Mouse (Mus musculus): ENCODE measurements around the gene Mecom. TPM values are rescaled to one million over a fixed set of nuclear protein-coding genes. Genes with fewer than 3 reads are reported as not detected.

Mecom gene
- polyA plus RNA-seq, 1 experiment: 74.4 TPM

GRCm38 (mm10) chr3:30192294-30193007 is 355.4 kb downstream of the Mecom start:
- Histone ChIP-seq H3K4me3 (ENCODE audit: insufficient read depth, low read length) (no peak overlapping the region), H3K4me1 (ENCODE audit: control insufficient read depth, insufficient read depth, low read length) (peaks cover 3% of the 10 kb centered on the region; the same call in 1 of the 2 replicates), H3K27ac (ENCODE audit: insufficient read depth, low read length) (no peak overlapping the region)
- no peak for TF ChIP-seq CTCF (IDR thresholded peaks at IDR 0.05; ENCODE audit: borderline replicate concordance, insufficient read depth, low read length)
- no peak for TF ChIP-seq POLR2A (IDR thresholded peaks at IDR 0.05; ENCODE audit: low read depth, low read length)

GRCm38 (mm10) chr3:30189325-30189724 is 358.5 kb downstream of the Mecom start:
- no peak overlapping the region for H3K27ac ChIP-seq (ENCODE audit: insufficient read depth, low read length)
- no peak overlapping the region for H3K4me3 ChIP-seq (ENCODE audit: insufficient read depth, low read length)
- H3K4me1 ChIP-seq (ENCODE audit: control insufficient read depth, insufficient read depth, low read length): no peaks in the 10 kb centered on the region; the same call in 1 of the 2 replicates
- TF ChIP-seq CTCF (IDR thresholded peaks at IDR 0.05; ENCODE audit: borderline replicate concordance, insufficient read depth, low read length): no peak
- TF ChIP-seq POLR2A (IDR thresholded peaks at IDR 0.05; ENCODE audit: low read depth, low read length): no peak

- Histone ChIP-seq H3K4me1 (ENCODE audit: control insufficient read depth, insufficient read depth, low read length) (no peaks in the 10 kb centered on the region; the same call in 1 of the 2 replicates), H3K4me3 (ENCODE audit: insufficient read depth, low read length) (no peak overlapping the region), H3K27ac (ENCODE audit: insufficient read depth, low read length) (no peak overlapping the region)
- TF ChIP-seq POLR2A (IDR thresholded peaks at IDR 0.05; ENCODE audit: low read depth, low read length) (no peak), CTCF (IDR thresholded peaks at IDR 0.05; ENCODE audit: borderline replicate concordance, insufficient read depth, low read length) (no peak)
These were observed 359.9 kb downstream of the Mecom start for GRCm38 (mm10) chr3:30187812-30188469.

GRCm38 (mm10) chr3:30181807-30182481 is 365.9 kb downstream of the Mecom start:
- TF ChIP-seq POLR2A (IDR thresholded peaks at IDR 0.05; ENCODE audit: low read depth, low read length): no peak
- no peak for TF ChIP-seq CTCF (IDR thresholded peaks at IDR 0.05; ENCODE audit: borderline replicate concordance, insufficient read depth, low read length)
- no peaks in the 10 kb centered on the region for H3K4me1 ChIP-seq (ENCODE audit: control insufficient read depth, insufficient read depth, low read length)
- H3K4me3 ChIP-seq (ENCODE audit: insufficient read depth, low read length): no peak overlapping the region
- no peak overlapping the region for H3K27ac ChIP-seq (ENCODE audit: insufficient read depth, low read length)

GRCm38 (mm10) chr3:30176615-30177014 is 371.2 kb downstream of the Mecom start:
- H3K4me1 ChIP-seq (ENCODE audit: control insufficient read depth, insufficient read depth, low read length): no peaks in the 10 kb centered on the region
- TF ChIP-seq CTCF (IDR thresholded peaks at IDR 0.05; ENCODE audit: borderline replicate concordance, insufficient read depth, low read length): no peak
- TF ChIP-seq POLR2A (IDR thresholded peaks at IDR 0.05; ENCODE audit: low read depth, low read length): no peak

GRCm38 (mm10) chr3:30173812-30174211 is 374.0 kb downstream of the Mecom start:
- no peak for TF ChIP-seq POLR2A (IDR thresholded peaks at IDR 0.05; ENCODE audit: low read depth, low read length)
- Histone ChIP-seq H3K4me1 (ENCODE audit: control insufficient read depth, insufficient read depth, low read length) (no peaks in the 10 kb centered on the region), H3K27ac (ENCODE audit: insufficient read depth, low read length) (no peak overlapping the region), H3K4me3 (ENCODE audit: insufficient read depth, low read length) (no peak overlapping the region)

More at GRCm38 (mm10) chr3:30176615-30177014, 371.2 kb downstream of the Mecom start:
- Histone ChIP-seq H3K27ac (ENCODE audit: insufficient read depth, low read length) (no peak overlapping the region), H3K4me3 (ENCODE audit: insufficient read depth, low read length) (no peak overlapping the region)

- no peak overlapping the region for H3K27ac ChIP-seq (ENCODE audit: insufficient read depth, low read length)
- no peaks in the 10 kb centered on the region for H3K4me1 ChIP-seq (ENCODE audit: control insufficient read depth, insufficient read depth, low read length)
- TF ChIP-seq POLR2A (IDR thresholded peaks at IDR 0.05; ENCODE audit: low read depth, low read length) (no peak), CTCF (IDR thresholded peaks at IDR 0.05; ENCODE audit: borderline replicate concordance, insufficient read depth, low read length) (no peak)
- no peak overlapping the region for H3K4me3 ChIP-seq (ENCODE audit: insufficient read depth, low read length)
These were observed 379.2 kb downstream of the Mecom start for GRCm38 (mm10) chr3:30168396-30169186.

GRCm38 (mm10) chr3:30167027-30167426 is 380.8 kb downstream of the Mecom start:
- TF ChIP-seq POLR2A (IDR thresholded peaks at IDR 0.05; ENCODE audit: low read depth, low read length) (no peak), CTCF (IDR thresholded peaks at IDR 0.05; ENCODE audit: borderline replicate concordance, insufficient read depth, low read length) (no peak)
- no peak overlapping the region for H3K27ac ChIP-seq (ENCODE audit: insufficient read depth, low read length)
- H3K4me3 ChIP-seq (ENCODE audit: insufficient read depth, low read length): no peak overlapping the region
- no peaks in the 10 kb centered on the region for H3K4me1 ChIP-seq (ENCODE audit: control insufficient read depth, insufficient read depth, low read length)

GRCm38 (mm10) chr3:30164834-30165233 is 383.0 kb downstream of the Mecom start:
- Histone ChIP-seq H3K4me3 (ENCODE audit: insufficient read depth, low read length) (no peak overlapping the region), H3K27ac (ENCODE audit: insufficient read depth, low read length) (no peak overlapping the region), H3K4me1 (ENCODE audit: control insufficient read depth, insufficient read depth, low read length) (no peaks in the 10 kb centered on the region)
- TF ChIP-seq POLR2A (IDR thresholded peaks at IDR 0.05; ENCODE audit: low read depth, low read length): no peak
- no peak for TF ChIP-seq CTCF (IDR thresholded peaks at IDR 0.05; ENCODE audit: borderline replicate concordance, insufficient read depth, low read length)
